Mouse (Mus musculus): ENCODE results near the gene Tnfrsf4.

The Tnfrsf4 gene

DNA sequence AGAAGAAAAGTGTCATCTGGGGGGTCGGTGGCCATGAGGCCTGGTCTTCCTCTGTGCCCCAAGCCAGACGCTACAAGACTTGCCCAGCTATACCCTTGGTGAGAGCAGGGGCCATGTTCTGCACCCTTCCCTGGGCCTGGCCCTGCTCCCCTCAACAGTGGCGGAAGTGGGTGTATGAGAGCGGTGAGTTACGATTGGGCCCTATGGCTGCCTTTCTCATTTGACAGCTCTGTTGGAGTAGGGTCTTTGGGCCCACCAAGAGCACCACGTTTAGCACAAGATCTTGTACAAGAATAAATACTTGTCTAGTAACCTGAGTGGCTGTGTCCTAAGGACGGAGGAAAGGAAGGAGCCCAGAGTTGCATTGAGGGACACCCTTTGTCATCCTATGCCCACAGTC is 14.9 kb downstream of the Tnfrsf4 start:
- no peak for DNase-seq (ENCODE audit: low spot score)

DNA sequence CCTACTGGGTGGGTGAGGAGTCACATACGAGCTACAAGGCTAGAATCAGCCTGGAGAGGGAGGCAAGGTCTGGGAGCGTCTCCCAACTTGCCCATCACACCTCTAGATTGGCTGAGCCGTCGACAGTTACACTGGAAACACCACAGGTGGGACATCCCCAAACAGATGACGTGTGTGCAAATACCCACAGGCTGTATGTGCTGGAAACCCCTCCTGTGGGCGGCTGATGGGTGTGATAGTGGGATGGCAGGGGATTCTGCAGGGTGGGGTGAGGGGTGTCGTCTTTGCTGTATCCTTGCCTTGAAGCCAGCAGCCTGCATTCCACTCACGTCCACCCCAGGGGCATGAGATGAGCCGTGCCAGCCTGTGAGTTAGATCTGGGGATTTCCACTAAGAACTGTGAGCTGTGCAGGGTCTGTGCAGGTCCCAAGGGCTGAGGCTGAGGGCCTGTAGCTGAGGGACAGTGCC is 17.0 kb downstream of the Tnfrsf4 start:
- DNase-seq (ENCODE audit: low spot score) = peak; percentile 2

DNA sequence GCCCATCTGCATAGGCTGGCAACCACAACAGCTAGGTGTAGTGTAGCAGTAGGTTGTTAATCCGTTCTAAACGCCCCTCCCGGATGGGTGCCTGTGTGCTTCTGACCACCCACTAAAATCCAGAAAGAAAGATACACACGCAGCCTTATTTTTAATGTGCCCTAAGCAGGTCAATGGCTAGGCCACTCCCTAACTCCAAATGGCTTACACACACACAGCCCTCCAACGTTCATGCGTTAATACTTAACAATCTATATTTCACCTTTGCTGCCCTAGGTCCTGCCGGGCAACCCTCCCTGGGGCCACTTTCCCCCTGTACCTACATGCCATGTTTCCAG is 17.6 kb downstream of the Tnfrsf4 start:
- no peak for DNase-seq (ENCODE audit: low spot score)

DNA sequence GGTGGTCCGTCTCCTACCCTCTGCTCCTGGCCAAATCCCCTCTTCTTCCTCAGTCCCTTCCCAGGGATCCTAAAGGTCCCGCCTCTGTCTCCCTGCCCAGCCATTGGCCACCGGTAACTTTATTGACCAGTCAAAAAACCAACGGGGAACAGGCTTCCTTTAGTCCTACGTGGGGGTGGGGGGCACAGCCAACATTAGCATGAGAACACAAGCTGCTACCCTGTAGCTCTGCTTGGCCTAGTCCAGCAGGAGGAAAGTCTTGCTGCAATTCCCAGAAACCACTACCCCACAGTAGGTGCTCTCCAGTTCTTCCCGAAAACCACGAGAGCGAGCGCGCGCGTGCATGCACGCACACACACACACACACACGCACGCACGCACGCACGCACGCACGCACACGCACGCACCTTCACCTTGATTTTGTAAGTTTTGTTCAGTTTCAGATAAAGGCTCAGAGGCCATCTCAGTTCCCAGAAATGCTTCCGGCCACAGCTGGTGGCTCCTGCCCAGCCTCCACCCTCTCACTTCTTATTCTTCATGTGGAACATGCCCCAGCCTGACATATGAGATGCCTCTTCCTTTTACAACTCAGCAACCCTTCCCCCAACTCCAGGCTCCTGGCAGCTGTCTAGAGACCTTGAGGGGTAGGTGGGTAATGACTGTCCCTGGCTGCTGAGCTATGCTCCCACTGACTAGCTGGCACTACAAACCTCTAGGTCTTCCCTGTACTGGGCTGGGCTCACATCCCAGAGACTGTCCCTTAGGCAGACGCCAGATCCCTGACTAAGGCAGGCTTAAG is 18.1 kb downstream of the Tnfrsf4 start:
- DNase-seq (ENCODE audit: low spot score) = peak; percentile 85

DNA sequence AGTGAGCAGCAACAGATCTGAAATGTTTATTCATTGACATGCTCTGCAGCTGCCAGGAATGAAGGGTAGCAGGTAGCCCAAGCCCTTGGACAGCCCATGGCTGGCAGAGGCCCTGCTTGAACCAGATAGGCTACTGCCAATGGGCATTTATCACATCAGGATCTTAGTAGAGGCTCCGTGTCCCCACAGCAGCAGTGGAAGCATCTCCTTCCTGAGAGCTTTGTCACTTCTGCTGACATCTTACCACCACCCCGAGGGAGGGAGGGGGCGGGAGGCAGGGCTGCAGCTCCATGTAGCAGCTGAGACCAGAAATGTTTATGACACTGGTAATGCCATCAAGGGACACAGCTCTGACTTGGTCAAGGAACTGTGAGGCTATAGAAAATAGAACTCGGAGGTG is 19.2 kb downstream of the Tnfrsf4 start:
- DNase-seq (ENCODE audit: low spot score) = no peak

DNA sequence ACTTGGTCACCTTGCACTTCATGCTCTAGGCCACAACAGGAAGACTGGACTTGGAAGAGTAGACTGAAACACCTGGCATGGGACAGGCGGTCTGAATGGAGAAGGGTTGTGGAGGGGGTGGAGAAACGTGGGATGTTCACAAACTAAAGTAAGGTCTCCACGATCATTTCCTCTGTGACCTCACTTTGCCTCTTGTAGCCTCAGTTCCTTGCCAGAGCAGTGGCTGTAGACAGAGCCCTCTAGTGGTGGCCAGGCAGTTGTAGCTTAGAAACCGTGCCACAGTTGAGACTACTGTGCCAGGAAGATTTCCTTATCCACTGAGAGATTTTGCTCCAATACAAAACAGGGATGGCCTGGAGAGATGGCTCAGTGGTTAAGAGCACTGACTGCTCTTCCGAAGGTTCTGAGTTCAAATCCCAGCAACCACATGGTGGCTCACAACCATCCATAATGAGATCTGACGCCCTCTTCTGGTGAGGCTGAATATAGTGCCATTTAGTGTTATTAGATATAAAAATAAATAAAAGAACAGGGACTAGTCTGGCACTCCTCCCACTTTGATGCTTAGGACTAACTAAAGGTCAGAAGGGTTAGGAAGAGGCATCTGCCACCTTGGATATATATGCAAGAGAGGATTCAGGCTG is 20.0 kb downstream of the Tnfrsf4 start:
- peak; percentile 72 for DNase-seq (ENCODE audit: low spot score)

DNA sequence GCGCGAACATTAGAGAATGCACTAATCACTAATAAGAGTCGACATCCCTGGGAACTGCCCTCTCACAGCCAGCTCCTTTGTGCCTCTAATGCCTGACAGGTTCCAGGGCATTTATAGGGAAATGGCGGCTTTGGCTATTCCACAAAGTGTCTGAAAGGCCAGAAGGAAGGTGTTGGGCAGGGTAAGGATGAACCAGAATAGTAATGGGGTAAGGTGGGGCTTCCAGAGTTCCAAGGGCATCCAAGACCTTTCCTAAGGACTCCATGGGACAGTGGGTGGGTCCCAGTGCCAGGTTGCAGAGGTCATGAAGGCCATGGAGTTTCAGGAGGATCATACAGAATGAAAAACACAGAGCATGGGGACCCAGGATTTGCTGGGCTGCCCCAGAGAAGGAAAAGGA is 20.7 kb downstream of the Tnfrsf4 start:
- DNase-seq (ENCODE audit: low spot score) = peak; percentile 5

DNA sequence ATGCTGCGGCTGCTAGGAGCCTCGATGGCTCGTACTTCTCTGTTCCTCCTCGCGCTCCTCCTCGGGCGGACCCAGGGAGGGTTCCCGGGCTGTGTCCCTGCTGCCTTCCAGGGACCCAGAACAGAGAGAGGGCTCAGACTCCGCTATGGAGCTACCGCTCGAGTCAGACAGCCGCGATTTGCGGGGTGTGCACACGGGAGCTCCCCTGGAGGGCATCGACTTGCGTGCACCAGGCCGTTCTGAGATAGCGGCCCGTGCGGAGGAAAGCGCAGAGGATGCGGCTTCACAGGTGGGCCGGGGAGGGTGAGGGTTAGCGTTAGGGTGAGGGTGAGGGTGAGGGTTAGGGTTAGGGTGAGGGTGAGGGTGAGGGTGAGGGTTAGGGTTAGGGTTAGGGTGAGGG is 21.3 kb downstream of the Tnfrsf4 start:
- peak; percentile 13 for DNase-seq (ENCODE audit: low spot score)

DNA sequence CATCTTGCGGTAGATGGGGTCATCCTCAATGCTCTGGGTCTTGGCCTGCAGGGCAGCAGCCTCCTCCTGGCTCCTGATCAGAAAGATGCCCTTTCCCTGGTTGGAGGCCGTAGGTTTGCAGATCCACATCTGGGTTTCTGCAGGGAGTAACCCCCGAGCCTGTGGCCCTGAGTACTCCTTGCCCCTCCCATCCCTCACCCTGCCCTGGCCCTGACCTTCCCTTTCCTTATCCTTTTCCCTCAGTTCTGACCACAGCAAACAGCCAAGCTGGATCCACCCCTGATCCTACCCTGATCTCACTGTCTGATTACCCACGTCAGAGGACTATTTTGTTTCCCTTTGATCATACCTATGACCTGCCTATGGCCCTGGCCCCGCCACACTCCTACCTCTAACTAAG is 31.1 kb downstream of the Tnfrsf4 start:
- DNase-seq (ENCODE audit: low spot score) = no peak

DNA sequence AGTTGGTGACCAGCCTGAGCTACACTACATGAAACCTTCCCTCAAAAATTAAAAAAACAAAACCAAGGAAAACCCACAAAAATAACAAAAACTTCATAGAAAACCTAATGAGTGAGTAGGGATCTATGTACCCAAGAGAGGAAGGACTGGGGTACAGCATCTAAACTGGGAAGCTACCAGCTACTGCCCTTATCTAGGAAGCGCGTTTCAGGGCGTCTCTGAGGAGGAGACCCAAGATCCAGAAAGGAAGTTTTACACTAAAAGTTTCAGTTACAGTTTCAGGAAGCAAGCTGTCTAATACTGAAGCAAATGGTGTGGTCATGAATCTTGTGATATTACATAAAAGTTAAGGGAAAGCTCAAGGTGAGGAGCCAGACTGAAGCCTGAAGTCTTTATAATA is 36.1 kb downstream of the Tnfrsf4 start:
- no peak for DNase-seq (ENCODE audit: low spot score)

DNA sequence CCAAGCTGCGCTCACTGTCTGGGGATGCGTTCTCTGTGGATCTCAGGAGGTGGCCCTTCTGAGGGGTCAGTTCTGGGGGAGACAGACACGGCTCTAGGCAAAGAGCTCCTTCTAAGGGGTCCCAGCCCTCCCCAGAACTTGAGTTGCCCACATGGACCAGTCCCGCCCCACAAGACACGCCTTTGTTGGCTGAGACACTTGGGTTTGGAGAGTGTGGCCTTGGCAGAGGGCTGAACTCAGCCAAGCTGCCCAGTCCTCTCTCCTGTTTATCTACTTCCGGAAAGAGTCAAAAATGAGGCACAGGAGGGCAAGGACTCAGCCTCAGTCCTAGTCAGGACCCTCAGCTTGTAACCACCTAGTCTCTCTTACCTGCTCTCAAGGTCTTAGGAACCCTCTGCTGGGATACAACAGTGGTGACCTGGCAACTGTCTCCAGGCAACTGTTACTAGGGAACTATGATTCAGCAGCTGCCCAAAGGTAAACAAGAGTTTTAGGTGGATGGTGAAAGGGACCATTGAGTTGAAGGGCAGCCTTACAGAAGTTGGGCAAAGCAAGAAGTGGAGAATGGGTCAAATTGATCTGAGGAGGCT is 36.8 kb downstream of the Tnfrsf4 start:
- no peak for DNase-seq (ENCODE audit: low spot score)

DNA sequence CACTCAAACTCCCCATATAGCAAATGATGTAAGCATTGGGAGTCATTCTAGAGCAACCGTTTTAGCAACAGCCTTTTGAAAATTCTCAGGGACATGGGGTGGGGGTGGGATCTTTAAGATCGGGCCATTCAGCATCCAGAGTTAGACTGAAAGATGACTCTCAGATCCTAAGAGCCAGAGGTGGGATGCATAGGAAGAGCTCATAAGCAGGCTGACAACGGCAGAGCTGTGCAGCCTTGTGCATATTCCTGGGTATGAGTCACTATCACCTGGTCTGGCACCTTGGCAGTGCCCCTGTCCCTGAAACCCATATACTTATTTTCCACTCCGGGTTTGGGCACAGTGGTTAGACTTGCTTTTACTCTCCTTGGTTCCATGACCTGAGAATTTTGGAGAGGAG is 39.5 kb downstream of the Tnfrsf4 start:
- no peak for DNase-seq (ENCODE audit: low spot score)

DNA sequence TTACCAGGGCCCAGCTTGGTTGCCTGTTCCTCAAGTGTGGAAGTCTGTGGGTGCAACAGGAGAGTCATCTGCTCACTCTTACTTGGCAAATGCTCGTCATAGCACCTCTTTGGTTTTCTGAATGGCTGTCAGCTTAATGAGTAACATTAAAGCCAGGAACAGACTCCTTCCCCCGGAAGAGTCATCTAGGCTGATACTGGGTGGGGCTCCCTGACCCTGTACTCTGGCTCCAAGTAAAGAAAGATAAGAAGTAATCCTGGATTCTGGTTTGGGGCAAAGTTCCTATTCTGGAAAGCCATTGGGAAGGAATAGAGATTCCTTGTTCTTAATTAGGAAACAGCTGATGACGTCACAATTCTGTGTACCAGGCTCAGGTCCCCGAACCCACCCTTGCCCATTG is 40.5 kb downstream of the Tnfrsf4 start:
- DNase-seq (ENCODE audit: low spot score) = no peak

DNA sequence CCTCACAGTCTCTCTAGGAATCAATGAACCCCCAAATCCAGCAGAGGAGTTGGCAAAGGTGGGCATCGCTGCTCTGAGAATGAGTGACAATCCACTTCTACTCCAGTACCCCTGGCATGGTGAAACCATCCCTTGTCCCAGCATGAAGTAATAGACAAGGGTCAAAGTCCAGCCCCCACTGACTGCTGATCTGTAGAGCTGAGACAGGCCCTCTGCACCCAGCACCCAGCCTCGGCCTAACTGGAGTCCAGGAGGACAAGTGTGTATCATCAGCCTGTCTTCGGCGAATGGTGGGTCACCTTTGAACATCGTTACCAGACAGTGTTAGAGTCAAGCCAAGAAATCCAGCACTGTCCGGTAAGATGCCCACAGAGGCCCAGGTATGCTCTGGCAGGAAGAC is 41.0 kb downstream of the Tnfrsf4 start:
- DNase-seq (ENCODE audit: low spot score) = no peak

DNA sequence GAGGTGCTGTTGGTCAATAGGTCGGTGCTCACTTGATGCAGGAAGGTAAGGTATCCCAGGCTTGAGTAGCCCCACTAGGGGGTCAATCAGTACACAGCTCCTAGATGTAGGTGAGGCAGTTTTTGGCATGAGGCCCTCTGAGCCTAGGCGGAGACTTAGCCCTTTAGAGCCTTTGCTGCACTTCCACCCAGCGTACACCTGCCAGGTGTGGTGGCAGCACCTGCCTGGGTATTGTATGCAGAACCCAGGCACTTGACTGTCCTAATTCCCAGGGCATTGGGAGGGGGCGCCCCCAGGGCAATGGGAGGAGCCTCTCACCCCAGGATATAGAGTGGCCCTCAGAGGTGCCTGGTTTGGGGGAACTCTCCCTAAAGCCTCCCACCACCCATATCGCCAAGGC is 41.5 kb downstream of the Tnfrsf4 start:
- no peak for DNase-seq (ENCODE audit: low spot score)

DNA sequence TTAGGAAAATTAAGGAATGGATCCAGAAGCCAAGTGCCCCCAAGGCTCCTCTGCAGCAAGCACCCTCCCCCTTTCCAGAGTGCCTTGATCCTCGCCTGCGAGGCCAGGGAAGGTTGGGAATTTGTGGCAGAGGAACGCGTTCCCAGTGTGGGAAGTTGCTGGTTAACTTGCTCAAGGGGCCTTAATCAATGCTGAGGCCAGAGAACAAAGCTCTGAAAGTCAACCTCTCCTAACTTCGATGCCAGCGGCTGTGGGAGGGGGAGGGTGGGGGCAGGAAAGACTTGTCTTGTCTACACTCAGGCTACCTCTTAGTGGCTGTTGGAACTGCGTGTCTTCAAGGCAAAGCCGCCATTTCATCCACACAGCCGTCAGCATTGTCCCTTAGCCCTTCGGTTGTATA is 44.1 kb downstream of the Tnfrsf4 start:
- no peak for DNase-seq (ENCODE audit: low spot score)

DNA sequence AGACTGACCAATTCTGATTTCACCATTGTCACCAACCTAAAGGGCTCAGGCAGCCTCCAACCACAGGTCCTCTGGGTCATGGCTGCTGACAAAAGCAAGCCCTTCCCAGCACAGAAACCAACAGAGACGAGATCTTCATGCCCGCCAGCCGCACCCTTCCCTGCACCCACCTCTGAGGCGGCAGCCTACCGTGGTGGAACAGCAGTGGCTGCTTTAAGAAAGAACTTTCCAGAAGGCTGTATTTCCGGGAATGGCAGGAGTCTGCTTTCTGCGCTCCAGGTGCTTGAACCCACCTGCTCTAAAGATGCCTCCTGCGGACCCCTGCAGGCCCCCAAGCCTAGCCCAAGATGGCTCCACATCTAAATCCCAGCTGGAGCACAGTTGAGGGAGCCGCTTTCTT is 45.2 kb downstream of the Tnfrsf4 start:
- DNase-seq (ENCODE audit: low spot score) = no peak

DNA sequence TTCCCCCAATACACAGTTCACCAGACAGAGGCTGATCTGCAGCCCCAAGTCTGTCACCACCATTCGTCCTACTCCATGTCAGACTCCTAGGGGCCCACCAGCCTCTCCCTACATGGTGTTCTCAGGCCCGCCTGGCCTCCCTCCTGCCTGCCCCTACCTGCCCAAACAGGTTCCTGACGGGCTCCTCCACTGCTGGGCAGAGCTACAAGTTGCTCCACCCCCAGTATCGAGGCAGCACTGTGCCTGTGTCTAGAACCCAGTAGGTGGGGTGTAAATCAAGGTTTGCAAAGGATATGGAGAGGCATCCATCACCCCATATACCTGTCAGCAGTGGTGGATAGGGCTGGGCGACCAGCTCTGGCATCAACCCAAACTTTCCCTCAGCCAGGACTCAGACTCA is 45.6 kb downstream of the Tnfrsf4 start, which contains the start of gene Ttll10:
Gene Ttll10 (minus strand): TSS at position 154 of the 400 bp plus-strand sequence.
- no peak for DNase-seq (ENCODE audit: low spot score)

DNA sequence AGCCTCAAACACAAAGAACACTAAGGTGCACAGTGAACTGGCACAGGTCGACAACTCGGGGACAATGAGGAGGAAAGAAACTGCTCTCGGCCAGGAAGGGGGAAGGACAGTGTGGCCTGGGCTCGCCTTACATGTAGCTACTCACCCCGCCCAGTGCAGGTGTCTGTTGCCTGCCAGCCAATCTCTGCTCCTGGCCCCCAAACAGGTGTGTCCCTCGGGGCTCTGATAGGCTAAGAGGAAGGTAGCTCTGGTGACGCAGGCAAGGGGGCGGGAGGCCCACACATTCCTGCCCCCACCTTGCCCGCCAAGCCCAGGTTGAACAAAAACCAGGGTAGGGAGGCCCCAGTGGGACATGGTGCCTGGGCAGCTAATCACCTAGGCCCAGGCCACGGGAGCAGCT is 46.1 kb downstream of the Tnfrsf4 start:
- no peak for DNase-seq (ENCODE audit: low spot score)

DNA sequence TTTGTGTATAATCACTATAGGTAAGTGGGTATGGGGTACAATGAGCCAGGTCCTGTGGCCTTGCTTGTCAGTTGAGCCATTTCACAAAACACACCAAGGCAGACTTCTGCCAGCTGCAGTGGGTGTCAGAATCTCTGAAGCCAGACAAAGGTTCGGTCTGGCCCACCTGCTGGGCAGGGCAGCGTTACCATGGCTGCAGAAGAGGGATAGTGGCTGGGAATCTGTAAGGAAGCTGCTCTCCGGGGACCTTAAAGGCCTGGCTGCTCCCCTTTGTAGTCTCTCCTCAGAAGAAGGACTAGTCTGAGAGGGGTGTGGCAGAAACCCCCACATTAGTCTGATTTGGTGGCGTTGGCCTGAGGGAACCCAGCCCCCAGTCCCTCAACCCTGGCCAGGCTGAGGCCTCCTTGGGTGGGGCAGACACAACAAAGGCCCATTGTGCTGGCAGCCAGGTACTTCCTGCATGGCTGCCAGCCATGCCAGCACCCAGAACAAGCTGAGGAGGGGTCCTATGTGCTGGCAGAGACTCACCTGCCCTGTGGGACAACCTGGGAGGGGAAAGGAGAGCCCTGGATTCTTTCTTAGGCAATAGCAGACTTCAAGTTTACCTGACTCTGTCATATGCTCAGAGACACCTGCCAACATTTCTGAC is 50.3 kb downstream of the Tnfrsf4 start:
- peak; percentile 55 for DNase-seq (ENCODE audit: low spot score)

DNA sequence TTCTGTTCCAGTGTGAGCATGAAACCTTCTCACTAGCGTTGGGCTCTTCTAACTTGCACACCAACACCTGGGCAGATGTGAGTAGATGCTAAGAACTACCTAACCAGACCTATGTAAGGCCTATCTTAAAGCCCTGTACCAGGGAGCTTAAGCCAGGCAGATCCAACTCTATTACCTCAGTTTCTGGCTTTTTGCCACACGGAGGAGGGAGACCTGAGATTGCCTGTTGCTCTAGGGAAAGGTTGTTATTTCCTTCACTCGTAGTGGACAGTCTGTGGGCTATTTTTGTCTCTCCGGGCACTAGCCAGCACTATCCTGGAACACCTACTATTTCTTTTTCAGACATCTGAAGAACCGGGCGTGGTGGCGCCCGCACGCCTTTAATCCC is 50.9 kb downstream of the Tnfrsf4 start:
- no peak for DNase-seq (ENCODE audit: low spot score)

DNA sequence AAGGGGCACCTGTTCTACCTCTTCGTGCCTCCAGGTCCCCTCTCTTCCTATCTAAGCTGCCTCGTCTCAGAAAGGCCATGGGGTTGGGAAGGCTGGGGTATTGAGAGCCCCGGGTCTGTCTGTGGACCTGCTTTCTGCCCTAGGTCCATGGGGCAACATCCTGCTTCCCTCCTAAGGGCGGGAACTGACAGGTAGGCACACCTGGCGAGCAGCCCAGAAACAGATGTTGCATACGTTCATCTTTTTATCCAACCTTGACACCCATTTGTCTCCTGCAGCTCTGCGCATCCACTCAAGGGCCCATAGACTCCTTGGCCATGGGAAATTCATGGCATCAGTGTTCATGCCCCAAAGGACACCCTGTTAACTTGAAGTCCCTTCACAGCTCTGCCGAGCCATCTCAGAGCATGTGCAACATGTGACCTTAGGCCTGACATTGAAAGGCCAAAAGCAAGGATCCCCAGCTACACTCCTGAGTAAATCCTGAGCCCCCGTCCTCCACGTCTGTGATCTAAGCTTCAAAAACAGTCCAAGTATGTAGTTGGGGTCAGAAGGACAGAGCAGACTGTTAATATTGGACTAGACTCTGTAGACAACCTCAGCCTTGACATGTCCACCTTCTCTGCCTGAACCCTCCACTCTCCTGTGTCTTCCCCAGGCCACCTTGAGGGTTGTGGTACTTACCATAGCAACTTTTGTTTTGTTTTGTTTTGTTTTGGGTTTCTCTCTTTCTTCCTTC is 51.7 kb downstream of the Tnfrsf4 start:
- no peak for DNase-seq (ENCODE audit: low spot score)

All from retina, embryonic 14.5 days (tissue).